Mouse (Mus musculus): ENCODE results near the gene Adora2b.

DNA sequence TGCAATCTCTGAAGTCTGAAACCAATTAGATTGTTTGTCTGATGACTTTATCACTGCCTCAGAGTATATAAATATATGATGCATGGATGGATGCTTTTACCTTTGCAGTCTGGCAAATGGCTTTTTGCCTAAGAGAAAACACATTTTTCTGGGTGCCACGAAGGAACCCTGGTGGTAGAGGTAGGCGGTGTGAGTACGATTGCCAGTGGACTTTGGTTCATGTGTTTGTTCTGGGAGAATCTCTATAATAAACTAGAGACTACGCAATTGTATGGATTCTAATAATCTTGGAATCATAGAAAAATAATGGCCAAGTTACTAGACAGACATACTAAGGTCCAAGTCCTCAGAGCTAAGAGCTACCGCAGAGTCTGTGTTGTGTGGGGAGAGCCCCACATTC, 66.2 kb downstream of the Adora2b start:
- TF ChIP-seq POLR2A (IDR thresholded peaks at IDR 0.05; ENCODE audit: extremely low read depth, insufficient read depth, low read length), result no peak
- TF ChIP-seq CTCF (IDR thresholded peaks at IDR 0.05; ENCODE audit: low read depth, low read length), result no peak
